Mouse (Mus musculus) lung, postnatal 10 days (tissue): Measurements from ENCODE around the gene Casz1.

ENCODE experiments used
- DNase-seq: peaks from one replicate; pipeline ENCODE4 v3.0.0; 2021

Gene Casz1

GRCm38 (mm10) chr4:148804137-148804779, at the start of gene Casz1:
Casz1 (plus strand) TSS chr4:148804429.
- DNase-seq = peak; percentile 97

GRCm38 (mm10) chr4:148758863-148759262, 45.4 kb upstream of the Casz1 start:
- DNase-seq = peak; percentile 49

GRCm38 (mm10) chr4:148760152-148760551, 44.1 kb upstream of the Casz1 start:
- DNase-seq = no peak

- DNase-seq = no peak
Measured at GRCm38 (mm10) chr4:148766021-148766775, 38.0 kb upstream of the Casz1 start.

GRCm38 (mm10) chr4:148767655-148768305, 36.4 kb upstream of the Casz1 start:
- DNase-seq = no peak

GRCm38 (mm10) chr4:148768649-148769048, 35.6 kb upstream of the Casz1 start:
- no peak for DNase-seq

GRCm38 (mm10) chr4:148770582-148771408, 33.4 kb upstream of the Casz1 start:
- no peak for DNase-seq

- no peak for DNase-seq
Measured at GRCm38 (mm10) chr4:148771409-148771929, 32.8 kb upstream of the Casz1 start.

- DNase-seq = no peak
Measured at GRCm38 (mm10) chr4:148772658-148773057, 31.6 kb upstream of the Casz1 start.

- DNase-seq = no peak
Measured at GRCm38 (mm10) chr4:148774036-148774435, 30.2 kb upstream of the Casz1 start.

- no peak for DNase-seq
Measured at GRCm38 (mm10) chr4:148775476-148776269, 28.6 kb upstream of the Casz1 start.

GRCm38 (mm10) chr4:148780097-148780621, 24.1 kb upstream of the Casz1 start:
- DNase-seq = no peak

- peak; percentile 30 for DNase-seq
Measured at GRCm38 (mm10) chr4:148781516-148781915, 22.7 kb upstream of the Casz1 start.

- DNase-seq = no peak
Measured at GRCm38 (mm10) chr4:148782880-148783279, 21.3 kb upstream of the Casz1 start.

- no peak for DNase-seq
Measured at GRCm38 (mm10) chr4:148783760-148784159, 20.5 kb upstream of the Casz1 start.

GRCm38 (mm10) chr4:148785053-148785567, 19.1 kb upstream of the Casz1 start:
- no peak for DNase-seq

- DNase-seq = no peak
Measured at GRCm38 (mm10) chr4:148785995-148786394, 18.2 kb upstream of the Casz1 start.

- DNase-seq = no peak
Measured at GRCm38 (mm10) chr4:148790940-148791339, 13.3 kb upstream of the Casz1 start.

- no peak for DNase-seq
Measured at GRCm38 (mm10) chr4:148795038-148795437, 9.2 kb upstream of the Casz1 start.

GRCm38 (mm10) chr4:148797475-148798324, 6.5 kb upstream of the Casz1 start:
- peak; percentile 82 for DNase-seq
